Mouse (Mus musculus): ENCODE measurements at regions not wholly inside any gene's neighbourhood (a gene's known extent, or its start where the extent isn't known, plus 50 kb on each side); places are given as distances from the start of the nearest gene placed in this dataset.

GRCm38 (mm10) chr1:185519811-185520210, 65.2 kb downstream of the Slc30a10 start:
- DNase-seq (ENCODE audit: low read depth, low spot score) = no peak

GRCm38 (mm10) chr1:185524020-185524419, 69.4 kb downstream of the Slc30a10 start:
- no peak for DNase-seq (ENCODE audit: low read depth, low spot score)

GRCm38 (mm10) chr1:185533471-185533870, 78.8 kb downstream of the Slc30a10 start:
- DNase-seq (ENCODE audit: low read depth, low spot score) = no peak

GRCm38 (mm10) chr1:185534129-185534528, 79.5 kb downstream of the Slc30a10 start:
- no peak for DNase-seq (ENCODE audit: low read depth, low spot score)

GRCm38 (mm10) chr1:185535321-185535720, 80.7 kb downstream of the Slc30a10 start:
- DNase-seq (ENCODE audit: low read depth, low spot score) = no peak

- no peak for DNase-seq (ENCODE audit: low read depth, low spot score)
These were observed 82.6 kb downstream of the Slc30a10 start for GRCm38 (mm10) chr1:185537236-185537635.

- no peak for DNase-seq (ENCODE audit: low read depth, low spot score)
These were observed 84.8 kb downstream of the Slc30a10 start for GRCm38 (mm10) chr1:185539458-185539857.

GRCm38 (mm10) chr1:185546346-185546745, 91.7 kb downstream of the Slc30a10 start:
- DNase-seq (ENCODE audit: low read depth, low spot score) = no peak

GRCm38 (mm10) chr1:185572761-185573530, 118.3 kb downstream of the Slc30a10 start:
- DNase-seq (ENCODE audit: low read depth, low spot score) = no peak

- DNase-seq (ENCODE audit: low read depth, low spot score) = no peak
These were observed 120.3 kb downstream of the Slc30a10 start for GRCm38 (mm10) chr1:185574978-185575377.

- no peak for DNase-seq (ENCODE audit: low read depth, low spot score)
These were observed 125.2 kb downstream of the Slc30a10 start for GRCm38 (mm10) chr1:185579824-185580223.

GRCm38 (mm10) chr1:185585191-185585870, 130.7 kb downstream of the Slc30a10 start:
- DNase-seq (ENCODE audit: low read depth, low spot score) = no peak

GRCm38 (mm10) chr1:185587671-185588347, 133.2 kb downstream of the Slc30a10 start:
- DNase-seq (ENCODE audit: low read depth, low spot score) = no peak

- no peak for DNase-seq (ENCODE audit: low read depth, low spot score)
These were observed 133.7 kb downstream of the Slc30a10 start for GRCm38 (mm10) chr1:185588348-185588719.

GRCm38 (mm10) chr1:185596815-185597214, 142.2 kb downstream of the Slc30a10 start:
- no peak for DNase-seq (ENCODE audit: low read depth, low spot score)

GRCm38 (mm10) chr1:185598514-185598913, 143.9 kb downstream of the Slc30a10 start:
- no peak for DNase-seq (ENCODE audit: low read depth, low spot score)

- no peak for DNase-seq (ENCODE audit: low read depth, low spot score)
These were observed 146.5 kb downstream of the Slc30a10 start for GRCm38 (mm10) chr1:185601166-185601565.

GRCm38 (mm10) chr1:185605996-185606395, 151.3 kb downstream of the Slc30a10 start:
- no peak for DNase-seq (ENCODE audit: low read depth, low spot score)

GRCm38 (mm10) chr1:185607611-185608010, 153.0 kb downstream of the Slc30a10 start:
- no peak for DNase-seq (ENCODE audit: low read depth, low spot score)

GRCm38 (mm10) chr1:185608440-185608839, 153.8 kb downstream of the Slc30a10 start:
- no peak for DNase-seq (ENCODE audit: low read depth, low spot score)

- no peak for DNase-seq (ENCODE audit: low read depth, low spot score)
These were observed 155.9 kb downstream of the Slc30a10 start for GRCm38 (mm10) chr1:185610586-185610985.

- no peak for DNase-seq (ENCODE audit: low read depth, low spot score)
These were observed 161.3 kb downstream of the Slc30a10 start for GRCm38 (mm10) chr1:185615819-185616429.
